Mouse (Mus musculus) neural tube, embryonic 11.5 days (tissue): Measurements from ENCODE around the gene Resf1. TPM values are rescaled to one million over a fixed set of nuclear protein-coding genes. Genes with fewer than 3 reads are reported as not detected.
"Not testable (repeated sequence)": the region's sequence is repeated elsewhere in the genome, so short reads cannot be mapped to it uniquely, and the experiment has no call there.

ENCODE experiments used
- ATAC-seq: fragments of 200-750 bp; cut with Nextera tagmentation; 2 replicates; pipeline ENCODE4 v1.8.0; 2017; ENCODE audit warnings: moderate number of reproducible peaks, mild to moderate bottlenecking, moderate TSS enrichment, moderate library complexity; ENCODE audit not compliant: insufficient read depth, low FRiP score, low TSS enrichment
- DNase-seq: peaks from one replicate; pipeline ENCODE4 v3.0.0-alpha.2; 2015; ENCODE audit warnings: low spot score
- H3K27ac ChIP-seq: fragments of 300-500 bp; sonication (generic); 2 replicates; pipeline ENCODE4 v1.5.1; 2014; ENCODE audit warnings: low read depth, mild to moderate bottlenecking, low read length
- H3K27me3 ChIP-seq: fragments of 300-500 bp; sonication (generic); 2 replicates; pipeline ENCODE4 v1.6.1; 2014; ENCODE audit warnings: mild to moderate bottlenecking, low read length, mixed read lengths; ENCODE audit not compliant: control insufficient read depth, insufficient read depth
- H3K36me3 ChIP-seq: fragments of 300-500 bp; sonication (generic); 2 replicates; pipeline ENCODE4 v1.6.1; 2014; ENCODE audit warnings: mild to moderate bottlenecking, low read length, moderate library complexity, mixed read lengths; ENCODE audit not compliant: control insufficient read depth, insufficient read depth
- H3K4me1 ChIP-seq: fragments of 300-500 bp; sonication (generic); 2 replicates; pipeline ENCODE4 v1.6.1; 2014; ENCODE audit warnings: low read length, mixed read lengths; ENCODE audit not compliant: control insufficient read depth, insufficient read depth
- H3K4me2 ChIP-seq: fragments of 300-500 bp; sonication (generic); 2 replicates; pipeline ENCODE4 v1.6.1; 2014; ENCODE audit warnings: low read depth, mild to moderate bottlenecking, moderate library complexity
- H3K4me3 ChIP-seq: fragments of 300-500 bp; sonication (generic); 2 replicates; pipeline ENCODE4 v1.5.1; 2014; ENCODE audit warnings: low read depth, low read length
- H3K9ac ChIP-seq: fragments of 300-500 bp; sonication (generic); 2 replicates; pipeline ENCODE4 v1.6.1; 2014; ENCODE audit warnings: mild to moderate bottlenecking, low read length
- H3K9me3 ChIP-seq: fragments of 300-500 bp; sonication (generic); 2 replicates; pipeline ENCODE4 v1.6.1; 2016; ENCODE audit warnings: low read length; ENCODE audit not compliant: control insufficient read depth
- WGBS: fragments of 180-500 bp; shearing (Covaris S2); extraction: QIAGEN DNeasy Blood & Tissue Kit; methylation state at CpG from one replicate; pipeline ENCODE4 v1.1.7; 2014; 5-methylcytosine and 5-hydroxymethylcytosine counted together
- polyA plus RNA-seq: library from polyadenylated mRNA; unstranded; fragments of >200 nt; fragmentation: Nextera tagmentation; extraction: Ambion mirVana; gene quantifications from 2 replicates; pipeline ENCODE4 v1.2.1, GENCODE M21; 2014

The Resf1 gene
- polyA plus RNA-seq, 1 experiment from 2014 or later, result 36.4 TPM

GRCm38 (mm10) chr6:149357155-149357554 is 47.9 kb downstream of the Resf1 start:
- ATAC-seq (no peak), DNase-seq (no peak)
- Histone ChIP-seq H3K4me2 (no peak overlapping the region), H3K9ac (no peak overlapping the region), H3K36me3 (no peaks in the 10 kb centered on the region), H3K27me3 (no peaks in the 10 kb centered on the region), H3K27ac (no peak overlapping the region), H3K4me1 (no peaks in the 10 kb centered on the region), H3K4me3 (no peak overlapping the region), H3K9me3 (no peaks in the 10 kb centered on the region)

GRCm38 (mm10) chr6:149362533-149362932 is 53.3 kb downstream of the Resf1 start:
- H3K27ac ChIP-seq, H3K27me3 ChIP-seq, DNase-seq, H3K36me3 ChIP-seq, H3K4me1 ChIP-seq, ATAC-seq, H3K4me3 ChIP-seq, H3K9me3 ChIP-seq, H3K9ac ChIP-seq, H3K4me2 ChIP-seq: not testable (repeated sequence)
- WGBS, result 96% methylated on average over 19 of the region's 20 CpGs

GRCm38 (mm10) chr6:149365975-149366374 is 56.8 kb downstream of the Resf1 start:
- ATAC-seq, H3K36me3 ChIP-seq: not testable (repeated sequence)

GRCm38 (mm10) chr6:149366403-149366802 is 57.2 kb downstream of the Resf1 start:
- Histone ChIP-seq H3K27ac (no peak overlapping the region), H3K4me2 (no peak overlapping the region), H3K4me3 (no peak overlapping the region), H3K9ac (no peak overlapping the region), H3K27me3 (no peaks in the 10 kb centered on the region), H3K4me1 (no peaks in the 10 kb centered on the region), H3K9me3 (no peaks in the 10 kb centered on the region), H3K36me3 (no peaks in the 10 kb centered on the region)
- ATAC-seq (no peak), DNase-seq (no peak)
- WGBS, result 91% methylated on average over 2 of the region's 2 CpGs

More at GRCm38 (mm10) chr6:149365975-149366374, 56.8 kb downstream of the Resf1 start:
- not testable (repeated sequence) for H3K4me3 ChIP-seq, H3K4me2 ChIP-seq, H3K27ac ChIP-seq, H3K9ac ChIP-seq, H3K27me3 ChIP-seq, H3K4me1 ChIP-seq, H3K9me3 ChIP-seq, DNase-seq
- 76% methylated on average over 2 of the region's 2 CpGs for WGBS

- no peaks in the 10 kb centered on the region for H3K9me3 ChIP-seq
- ATAC-seq, result 0 out of 2 replicates have a peak, but pooled peaks have one; percentile 38
- H3K4me2 ChIP-seq, result no peak overlapping the region
- no peak overlapping the region for H3K4me3 ChIP-seq
- no peaks in the 10 kb centered on the region for H3K4me1 ChIP-seq
- no peaks in the 10 kb centered on the region for H3K27me3 ChIP-seq
- no peak overlapping the region for H3K27ac ChIP-seq
- H3K36me3 ChIP-seq, result no peaks in the 10 kb centered on the region
- DNase-seq, result peak; percentile 54
- H3K9ac ChIP-seq, result no peak overlapping the region
- 70% methylated on average over 2 of the region's 2 CpGs for WGBS
Measured at GRCm38 (mm10) chr6:149374986-149375457, 65.8 kb downstream of the Resf1 start.

- no peak overlapping the region for H3K27ac ChIP-seq
- H3K27me3 ChIP-seq, result no peaks in the 10 kb centered on the region
- no peaks in the 10 kb centered on the region for H3K36me3 ChIP-seq
- no peaks in the 10 kb centered on the region for H3K4me1 ChIP-seq
- no peak overlapping the region for H3K4me3 ChIP-seq
- H3K4me2 ChIP-seq, result no peak overlapping the region
- DNase-seq, result no peak
- H3K9ac ChIP-seq, result no peak overlapping the region
- no peak for ATAC-seq
- H3K9me3 ChIP-seq, result no peaks in the 10 kb centered on the region
- WGBS, result 75% methylated on average over 2 of the region's 2 CpGs
Measured at GRCm38 (mm10) chr6:149383531-149383930, 74.3 kb downstream of the Resf1 start.

Other genes starting within 250 kb of the Resf1 start
- 14.6 and 16.3 TPM in 2 replicates for gene Dennd5b, start 207.7 kb upstream of the Resf1 start, polyA plus RNA-seq
- not detected in 2 replicates for gene Gm10203, start 179.2 kb upstream of the Resf1 start, polyA plus RNA-seq
- 8.2 and 8.4 TPM in 2 replicates for gene Etfbkmt, start 169.6 kb upstream of the Resf1 start, polyA plus RNA-seq
- gene Amn1, start 120.7 kb upstream of the Resf1 start, polyA plus RNA-seq, result 61.7 and 63.1 TPM in 2 replicates
- 14.0 and 17.8 TPM in 2 replicates for gene Bicd1, start 99.5 kb downstream of the Resf1 start, polyA plus RNA-seq